Mouse (Mus musculus): ENCODE results near the gene Mdga1. TPM values are rescaled to one million over a fixed set of nuclear protein-coding genes. Genes with fewer than 3 reads are reported as not detected.
A peak's percentile ranks its signal among the peaks of the same experiment; 100 is the strongest.

Mdga1 gene
- 8.8 and 9.0 TPM in 2 replicates for polyA plus RNA-seq (2016; fragmentation: Nextera tagmentation; extraction: Ambion mirVana)

DNA sequence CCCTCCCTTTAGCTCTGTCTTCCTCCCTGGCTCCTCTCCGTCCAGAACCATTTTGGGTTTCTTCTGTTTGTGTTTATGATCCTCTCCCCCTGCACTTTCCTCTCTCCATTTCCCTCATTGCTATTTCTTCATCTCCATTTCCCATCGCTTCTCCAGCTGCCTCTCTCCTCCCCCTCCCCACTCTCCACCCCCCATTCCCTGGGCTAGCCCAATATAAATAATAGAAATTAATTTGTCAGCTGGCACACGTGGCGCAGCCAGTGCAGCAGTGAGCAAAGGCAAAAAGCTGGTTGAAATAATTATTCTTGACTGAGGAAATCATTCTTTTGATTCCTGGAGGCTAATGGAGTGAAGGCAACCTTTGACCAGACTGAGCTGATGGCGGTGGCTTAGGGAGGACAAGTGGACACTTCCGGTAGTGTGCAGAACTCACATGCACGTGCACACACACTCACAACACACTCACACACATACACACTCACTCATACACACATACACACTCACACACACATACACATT, at the start of gene Mdga1:
Mdga1 (minus strand) TSS at position 51 of the 519 bp plus-strand sequence.
- no peak within 1 kb of the TSS for H3K9ac ChIP-seq
- H3K27me3 ChIP-seq: peaks cover 27% of the 10 kb centered on the region
- no peak within 1 kb of the TSS for H3K4me2 ChIP-seq
- H3K4me3 ChIP-seq (replicated peaks): no peak within 1 kb of the TSS
- peaks cover 19% of the 10 kb centered on the region for H3K4me1 ChIP-seq
- no peak for ATAC-seq (ENCODE audit: low FRiP score)
- no peaks in the 10 kb centered on the region for H3K9me3 ChIP-seq
- 75% methylated on average over 7 of the region's 7 CpGs for WGBS
- H3K27ac ChIP-seq: no peak within 1 kb of the TSS
- no peaks in the 10 kb centered on the region for H3K36me3 ChIP-seq (replicated peaks)

DNA sequence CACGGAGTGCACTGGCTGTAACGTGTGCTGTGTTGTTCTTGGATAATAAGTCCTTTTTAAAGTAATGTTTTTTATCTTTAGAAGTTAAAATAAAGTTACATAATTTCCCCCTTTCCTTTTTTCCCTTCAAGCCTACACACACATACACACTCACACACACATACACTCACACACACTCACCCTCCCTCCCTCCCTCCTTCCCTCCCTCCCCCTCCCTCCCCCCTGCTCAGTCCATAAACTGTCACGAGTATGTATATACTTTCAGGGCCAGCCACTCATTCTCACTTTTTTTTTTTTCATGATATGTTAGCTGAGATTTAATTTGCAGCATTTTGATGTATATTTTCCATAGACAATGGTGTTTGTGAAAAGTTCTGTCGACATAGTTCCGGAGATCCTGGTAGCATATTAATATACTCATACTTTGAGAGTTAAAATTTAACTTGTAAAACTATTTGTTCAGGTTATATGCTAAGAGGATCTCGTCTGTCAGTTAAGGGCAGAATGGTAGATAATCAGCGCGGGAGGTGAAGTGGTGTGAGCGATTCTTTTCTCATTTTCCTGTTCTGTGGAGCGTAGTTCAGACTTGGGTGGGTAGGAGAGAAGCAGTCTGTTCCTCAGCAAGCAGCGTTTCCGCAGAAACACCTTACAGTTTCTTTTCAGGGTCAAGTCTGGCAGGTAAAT, 49.2 kb upstream of the Mdga1 start:
- no peak for ATAC-seq (ENCODE audit: low FRiP score)
- 85% methylated on average over 12 of the region's 12 CpGs for WGBS
- Histone ChIP-seq H3K4me1 (peaks cover 33% of the 10 kb centered on the region), H3K9me3 (no peaks in the 10 kb centered on the region), H3K4me3 (replicated peaks) (no peak overlapping the region), H3K27me3 (no peaks in the 10 kb centered on the region), H3K27ac (no peak overlapping the region), H3K4me2 (no peak overlapping the region), H3K36me3 (replicated peaks) (0 out of 2 replicates have a peak, but pooled peaks cover 3% of the 10 kb centered on the region), H3K9ac (no peak overlapping the region)

DNA sequence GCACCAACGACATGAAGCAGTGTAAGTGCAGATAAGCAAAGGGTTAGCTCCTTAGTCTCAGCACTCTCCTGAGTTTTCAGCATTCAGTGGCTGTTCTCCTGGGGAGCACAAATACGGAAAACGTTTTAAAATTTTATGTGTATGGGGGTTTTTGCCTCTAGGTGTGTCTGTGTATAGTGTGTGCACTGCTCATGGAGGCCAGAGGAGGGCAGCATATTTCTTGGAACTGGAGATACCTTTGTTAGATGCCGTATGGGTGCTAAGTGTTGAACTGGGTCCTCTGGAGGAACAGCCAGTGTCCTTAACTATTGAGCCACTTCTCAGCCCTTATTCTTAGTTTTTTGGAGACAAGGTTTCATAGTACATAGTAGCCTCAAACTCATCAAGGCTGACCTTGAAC, 44.8 kb upstream of the Mdga1 start:
- Histone ChIP-seq H3K9ac (no peak overlapping the region), H3K4me3 (replicated peaks) (no peak overlapping the region), H3K9me3 (no peaks in the 10 kb centered on the region), H3K36me3 (replicated peaks) (peaks cover 10% of the 10 kb centered on the region; the same call in 1 of the 2 replicates), H3K27ac (no peak overlapping the region), H3K27me3 (no peaks in the 10 kb centered on the region), H3K4me1 (peaks cover 12% of the 10 kb centered on the region), H3K4me2 (no peak overlapping the region)
- WGBS: 94% methylated on average over 4 of the region's 4 CpGs
- ATAC-seq (ENCODE audit: low FRiP score): no peak

DNA sequence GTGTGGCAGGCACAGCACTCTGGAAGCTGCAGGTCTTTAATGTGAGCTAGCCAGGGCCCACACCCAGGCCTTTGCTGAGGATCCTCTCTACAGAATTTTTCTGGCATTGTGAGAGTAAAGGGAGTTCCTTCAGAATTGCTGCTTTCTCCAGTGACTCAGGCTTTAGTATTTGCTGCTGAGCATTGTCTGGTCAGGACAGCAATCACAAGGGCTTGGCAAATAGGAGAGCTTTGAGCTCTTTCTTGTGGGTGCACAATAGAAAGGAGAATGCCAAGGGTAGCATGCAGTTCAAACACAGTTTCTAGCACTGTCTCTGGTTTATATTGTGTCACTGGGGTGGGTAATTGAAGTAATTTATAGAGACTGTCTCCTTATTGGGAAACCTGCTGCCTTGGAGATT, 38.5 kb upstream of the Mdga1 start:
- H3K4me1 ChIP-seq: peaks cover 38% of the 10 kb centered on the region
- peak overlapping the region; percentile 27; the same call in 1 of the 2 replicates for H3K4me2 ChIP-seq
- no peak overlapping the region for H3K4me3 ChIP-seq (replicated peaks)

DNA sequence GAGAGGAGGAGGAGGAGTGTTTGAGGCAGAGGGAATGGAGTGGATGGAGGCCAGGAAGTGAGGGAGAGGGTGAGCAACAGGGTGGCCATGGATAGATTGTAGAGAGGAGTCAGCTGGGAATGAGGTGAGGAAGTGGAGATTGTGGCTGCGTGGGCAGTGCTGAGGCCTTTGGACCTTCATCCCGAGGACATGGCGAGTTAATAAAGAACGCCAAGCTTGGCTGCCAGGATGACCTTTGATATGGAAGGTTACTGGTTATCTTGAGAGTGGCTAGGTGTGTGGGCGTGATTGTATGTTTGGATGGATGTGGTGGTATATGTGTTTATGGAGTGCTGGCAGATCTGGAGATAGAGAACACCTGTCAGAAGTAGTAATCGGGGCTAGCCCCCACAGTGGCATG, 38.0 kb upstream of the Mdga1 start:
- H3K4me2 ChIP-seq: peak overlapping the region; percentile 27; the same call in 1 of the 2 replicates
- no peak overlapping the region for H3K9ac ChIP-seq
- no peak overlapping the region for H3K27ac ChIP-seq
- H3K4me1 ChIP-seq: peaks cover 43% of the 10 kb centered on the region
- no peak overlapping the region for H3K4me3 ChIP-seq (replicated peaks)
- no peaks in the 10 kb centered on the region for H3K27me3 ChIP-seq
- no peak for ATAC-seq (ENCODE audit: low FRiP score)
- no peaks in the 10 kb centered on the region for H3K9me3 ChIP-seq
- WGBS: 91% methylated on average over 6 of the region's 6 CpGs
- peaks cover 5% of the 10 kb centered on the region; the same call in 1 of the 2 replicates for H3K36me3 ChIP-seq (replicated peaks)

More for the DNA sequence above, 38.5 kb upstream of the Mdga1 start:
- peaks cover 5% of the 10 kb centered on the region; the same call in 1 of the 2 replicates for H3K36me3 ChIP-seq (replicated peaks)
- H3K27ac ChIP-seq: no peak overlapping the region
- no peaks in the 10 kb centered on the region for H3K27me3 ChIP-seq
- no peaks in the 10 kb centered on the region for H3K9me3 ChIP-seq
- ATAC-seq (ENCODE audit: low FRiP score): no peak
- no peak overlapping the region for H3K9ac ChIP-seq

DNA sequence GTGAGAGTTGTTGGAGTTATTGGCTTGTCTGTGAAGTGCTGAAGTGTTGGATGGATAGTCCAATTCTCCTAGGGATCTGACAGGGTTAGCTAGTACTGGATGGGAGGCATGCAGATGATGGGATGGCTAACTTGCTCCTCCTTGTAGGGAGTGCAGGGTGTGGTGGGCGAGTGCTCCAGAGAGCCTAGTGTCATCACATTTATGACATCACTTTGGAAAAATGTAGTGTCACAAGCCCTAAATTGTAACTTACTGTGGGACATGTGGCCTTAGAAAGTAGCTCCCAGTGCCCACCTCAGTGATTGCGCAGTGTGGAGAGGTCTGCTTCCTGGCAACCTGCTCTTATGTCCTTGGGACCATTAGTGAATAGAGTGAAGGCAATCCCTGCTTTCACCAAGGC, 37.0 kb upstream of the Mdga1 start:
- peaks cover 5% of the 10 kb centered on the region; the same call in 1 of the 2 replicates for H3K36me3 ChIP-seq (replicated peaks)
- H3K27ac ChIP-seq: no peak overlapping the region
- 84% methylated on average over 2 of the region's 2 CpGs for WGBS
- no peaks in the 10 kb centered on the region for H3K27me3 ChIP-seq
- H3K4me1 ChIP-seq: peaks cover 44% of the 10 kb centered on the region
- no peak overlapping the region for H3K9ac ChIP-seq
- no peaks in the 10 kb centered on the region for H3K9me3 ChIP-seq
- no peak for ATAC-seq (ENCODE audit: low FRiP score)
- peak overlapping the region; percentile 10; the same call in 1 of the 2 replicates for H3K4me3 ChIP-seq (replicated peaks)
- H3K4me2 ChIP-seq: peak overlapping the region; percentile 76

DNA sequence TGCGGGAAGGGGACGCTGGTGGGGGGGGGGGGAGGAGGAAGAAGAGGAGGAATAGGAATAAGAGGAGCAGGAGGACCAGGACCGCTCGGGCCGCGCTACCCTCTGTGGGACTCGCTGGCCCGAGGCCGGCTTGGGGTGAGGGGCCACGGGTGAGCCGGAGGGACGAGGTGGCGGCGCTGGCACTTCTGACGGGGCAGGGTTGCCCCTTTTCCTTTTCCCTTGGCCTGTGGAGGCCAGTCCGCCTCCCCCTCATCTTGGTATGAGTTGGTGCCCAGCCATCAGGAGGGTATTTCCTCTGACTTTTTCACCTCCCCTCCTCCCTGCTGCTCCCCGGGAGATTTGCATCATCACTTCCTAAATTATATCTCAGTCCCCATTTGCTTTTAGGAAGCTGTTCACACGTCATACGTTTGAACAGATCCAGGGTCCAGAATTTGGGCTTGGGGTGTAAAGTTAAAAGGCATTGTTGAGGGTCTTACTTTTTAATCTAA, 35.6 kb upstream of the Mdga1 start:
- H3K36me3 ChIP-seq (replicated peaks): peaks cover 5% of the 10 kb centered on the region; the same call in 1 of the 2 replicates
- peak overlapping the region; percentile 76 for H3K4me2 ChIP-seq
- H3K4me1 ChIP-seq: peaks cover 44% of the 10 kb centered on the region
- no peak; the same call in 1 of the 2 replicates for ATAC-seq (ENCODE audit: low FRiP score)
- peak overlapping the region; percentile 100 for H3K27ac ChIP-seq
- peak overlapping the region; percentile 99 for H3K4me3 ChIP-seq (replicated peaks)
- peak overlapping the region; percentile 99 for H3K9ac ChIP-seq
- H3K27me3 ChIP-seq: no peaks in the 10 kb centered on the region
- WGBS: 1% methylated on average over 17 of the region's 19 CpGs
- H3K9me3 ChIP-seq: no peaks in the 10 kb centered on the region

DNA sequence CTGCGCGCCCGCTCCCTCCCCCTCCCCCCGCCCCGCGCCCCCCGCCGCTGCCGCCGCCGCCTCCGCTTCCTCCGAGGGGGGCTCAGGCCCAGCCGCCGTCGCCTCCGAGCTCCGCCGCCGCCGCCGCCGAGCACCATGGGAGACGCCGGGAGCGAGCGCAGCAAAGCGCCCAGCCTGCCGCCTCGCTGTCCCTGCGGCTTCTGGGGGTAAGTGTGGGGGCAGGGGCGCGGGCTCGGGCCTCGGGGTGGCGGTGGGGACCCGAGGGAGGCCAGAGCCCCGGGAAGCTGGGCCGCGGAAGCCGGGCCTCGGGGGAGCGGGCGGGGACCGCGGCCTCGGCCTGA, 35.2 kb upstream of the Mdga1 start:
- H3K9me3 ChIP-seq: no peaks in the 10 kb centered on the region
- peaks cover 44% of the 10 kb centered on the region for H3K4me1 ChIP-seq
- WGBS: 1% methylated on average over 33 of the region's 47 CpGs

DNA sequence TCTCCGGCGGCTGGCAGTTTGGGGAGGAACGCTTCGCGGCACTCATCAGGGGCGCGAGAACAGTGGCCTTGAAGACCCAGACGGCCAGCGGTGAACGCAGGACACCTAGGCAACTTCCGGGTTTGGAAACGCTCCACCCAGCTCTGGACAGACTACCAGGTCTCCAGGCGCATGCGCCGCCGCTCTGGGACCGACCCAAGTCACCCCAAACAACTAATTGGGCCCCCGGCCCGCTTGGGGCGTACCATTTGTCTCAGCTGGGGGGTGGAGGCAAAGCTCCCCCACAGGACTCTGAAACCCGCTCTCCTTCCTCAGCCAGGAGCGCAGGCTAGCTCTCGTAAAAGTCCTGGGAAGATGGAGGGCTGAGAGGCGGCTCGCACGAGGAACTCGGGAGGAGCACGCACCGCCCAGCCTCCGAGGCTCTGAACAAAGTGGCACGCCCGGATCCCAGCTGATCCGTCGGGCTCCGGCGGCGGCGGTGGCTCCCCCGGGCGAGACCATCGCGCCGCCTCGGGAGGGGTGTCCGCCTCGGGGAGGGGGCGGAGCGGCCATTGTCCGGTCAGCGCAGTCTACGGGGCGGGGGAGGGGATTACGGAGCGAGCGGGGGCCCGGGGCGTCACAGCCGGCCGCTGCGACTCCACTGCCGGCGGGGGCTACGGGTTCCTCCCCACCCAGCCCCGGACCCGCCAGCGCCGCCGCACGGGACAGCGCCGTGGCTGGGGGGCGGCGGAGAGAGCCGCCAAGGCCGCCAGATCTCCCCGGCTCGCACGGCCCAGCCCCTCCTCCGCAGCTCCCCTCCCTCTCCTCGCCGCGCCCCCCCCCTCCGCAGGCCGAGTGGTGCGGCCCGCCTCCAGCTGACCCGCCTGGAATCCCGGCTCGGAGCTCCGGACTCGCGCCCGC, 34.6 kb upstream of the Mdga1 start, which contains the start of gene Zfand3:
Zfand3 (plus strand) TSS at position 531 of the 900 bp plus-strand sequence.
- WGBS: 0% methylated on average over 77 of the region's 93 CpGs
- Histone ChIP-seq H3K4me2 (peak within 1 kb of the TSS; percentile 76), H3K9ac (peak within 1 kb of the TSS; percentile 99), H3K27ac (peak within 1 kb of the TSS; percentile 100), H3K4me3 (replicated peaks) (peak within 1 kb of the TSS; percentile 99), H3K9me3 (no peaks in the 10 kb centered on the region), H3K36me3 (replicated peaks) (no peaks in the 10 kb centered on the region), H3K27me3 (no peaks in the 10 kb centered on the region), H3K4me1 (peaks cover 44% of the 10 kb centered on the region)
- ATAC-seq (ENCODE audit: low FRiP score): peak; percentile 93

More for the DNA sequence above, 35.2 kb upstream of the Mdga1 start:
- Histone ChIP-seq H3K36me3 (replicated peaks) (peaks cover 3% of the 10 kb centered on the region; the same call in 1 of the 2 replicates), H3K27me3 (no peaks in the 10 kb centered on the region), H3K4me3 (replicated peaks) (peak overlapping the region; percentile 99), H3K9ac (peak overlapping the region; percentile 99), H3K4me2 (peak overlapping the region; percentile 76), H3K27ac (peak overlapping the region; percentile 100)
- peak; percentile 65; the same call in 1 of the 2 replicates for ATAC-seq (ENCODE audit: low FRiP score)

DNA sequence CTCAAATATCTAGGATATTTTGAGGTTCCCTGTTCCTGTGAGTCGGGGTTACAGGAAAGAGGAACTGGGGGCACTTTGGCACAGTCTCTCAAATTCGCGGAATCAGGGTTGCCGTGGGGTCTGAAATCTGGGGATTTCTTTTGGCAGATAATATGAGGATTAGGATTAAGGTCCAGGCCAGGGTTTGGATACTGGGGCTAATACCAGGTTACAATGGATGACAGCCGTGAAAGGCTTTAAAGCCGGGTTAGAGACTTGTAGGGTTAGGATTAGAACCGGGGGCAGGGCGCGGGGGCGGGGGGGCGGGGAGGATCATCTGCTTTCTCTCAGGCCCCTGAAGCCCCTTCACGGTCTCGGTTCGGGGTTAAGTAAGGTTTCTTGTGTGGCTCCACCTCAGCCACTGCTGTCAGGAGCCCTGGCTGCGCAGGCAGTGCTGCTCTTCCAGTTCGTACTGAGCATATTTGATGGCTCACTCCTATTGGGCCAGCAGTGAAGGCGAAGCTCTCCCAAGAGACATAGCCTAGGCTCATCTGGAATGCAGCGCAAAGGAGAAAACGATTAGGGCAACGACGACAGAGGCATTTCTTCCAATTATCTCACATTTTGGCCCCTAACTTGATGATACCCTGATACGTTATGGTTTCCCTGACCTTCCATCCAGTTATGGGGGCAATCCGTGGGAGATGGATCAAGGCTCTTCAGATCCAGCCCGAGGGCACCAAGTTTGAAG, 28.8 kb upstream of the Mdga1 start:
- no peak overlapping the region for H3K4me3 ChIP-seq (replicated peaks)
- no peaks in the 10 kb centered on the region for H3K27me3 ChIP-seq
- ATAC-seq (ENCODE audit: low FRiP score): no peak
- no peak overlapping the region for H3K27ac ChIP-seq
- H3K4me2 ChIP-seq: no peak overlapping the region
- 59% methylated on average over 24 of the region's 24 CpGs for WGBS
- H3K9me3 ChIP-seq: no peaks in the 10 kb centered on the region
- H3K4me1 ChIP-seq: peaks cover 9% of the 10 kb centered on the region
- no peak overlapping the region for H3K9ac ChIP-seq
- H3K36me3 ChIP-seq (replicated peaks): no peaks in the 10 kb centered on the region

DNA sequence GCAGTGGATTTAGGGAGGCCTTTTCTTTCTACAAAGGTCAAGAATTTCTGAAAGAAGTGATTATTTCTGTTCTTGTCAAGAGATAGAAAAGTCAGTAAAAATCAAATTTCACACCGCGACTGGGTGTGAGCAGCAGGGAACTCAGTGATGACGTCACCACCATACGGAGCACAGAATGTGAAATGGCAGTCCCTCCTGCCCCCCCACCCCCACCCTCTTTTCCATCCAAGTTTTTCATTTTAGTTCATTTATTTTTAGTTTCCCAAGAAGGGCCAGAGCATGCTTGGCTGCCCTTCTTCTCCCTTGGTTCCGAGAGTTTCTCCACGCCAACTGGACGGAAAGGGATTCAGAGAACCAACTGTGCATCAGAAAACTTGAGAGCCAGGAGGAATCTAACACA, 27.8 kb upstream of the Mdga1 start:
- H3K27me3 ChIP-seq: no peaks in the 10 kb centered on the region
- H3K9me3 ChIP-seq: no peaks in the 10 kb centered on the region
- no peak for ATAC-seq (ENCODE audit: low FRiP score)
- H3K36me3 ChIP-seq (replicated peaks): no peaks in the 10 kb centered on the region
- H3K9ac ChIP-seq: no peak overlapping the region
- H3K27ac ChIP-seq: no peak overlapping the region
- H3K4me1 ChIP-seq: no peaks in the 10 kb centered on the region
- no peak overlapping the region for H3K4me2 ChIP-seq
- H3K4me3 ChIP-seq (replicated peaks): no peak overlapping the region
- WGBS: 83% methylated on average over 7 of the region's 7 CpGs

Data from forebrain, embryonic 12.5 days (tissue).